9 mouse cellular contexts compared by ENCODE assay signal in the genomic region with DNA sequence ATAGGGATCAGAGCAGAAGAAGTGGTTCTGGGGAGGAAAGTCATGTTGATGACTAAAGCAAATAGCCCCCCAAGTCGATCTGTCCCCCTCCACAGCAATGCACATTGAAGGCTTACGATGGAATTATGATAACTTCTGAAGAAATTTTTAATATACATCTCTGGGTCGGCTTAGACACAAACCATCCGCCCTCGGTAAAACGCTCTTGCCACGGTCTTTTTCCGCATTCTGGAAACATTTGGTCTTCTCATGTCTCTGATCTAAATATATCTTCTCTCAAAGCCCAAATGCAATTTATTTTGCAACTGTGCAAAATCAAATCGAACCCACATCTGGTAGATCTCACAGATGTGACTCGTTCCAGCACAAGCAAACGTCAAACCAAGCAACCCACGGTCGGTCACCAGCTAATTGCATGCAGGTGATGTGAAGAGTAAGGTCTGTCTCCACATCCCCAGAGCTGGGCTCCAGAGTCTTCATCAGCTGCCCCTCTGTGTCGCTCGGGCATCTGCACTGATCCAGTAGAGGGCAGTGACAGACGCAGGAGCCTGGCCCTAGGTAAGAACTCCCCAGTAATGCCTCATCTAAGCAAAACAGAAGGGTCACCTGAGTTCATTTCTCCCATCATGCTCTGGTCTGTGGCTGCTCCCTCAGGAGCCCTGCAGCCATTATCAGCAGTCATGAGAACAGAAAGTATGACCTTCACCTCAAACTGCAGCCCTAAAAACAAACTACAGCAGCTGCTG.
A peak's percentile ranks its signal among the peaks of the same experiment; 100 is the strongest.
DNase-seq lines count a peak whose midpoint lies in the region; ATAC-seq and TF ChIP-seq lines count a peak whose summit lies in the region.
"Had no signal": no experiment of that assay in that cellular context is flagged by ENCODE, and none has a peak within 500 bp of the region (broad histone marks: within the 10 kb centered on the region; RNA-seq: fewer than 3 reads in every experiment).

No protein-coding gene starts in this region.

- peak; percentile 41 for TF ChIP-seq CTCF in Patski (IDR thresholded peaks at IDR 0.05)

- POLR2A ChIA-PET in Patski (lab: Charles Lee): interaction anchor here (0.9 kb wide), 1 partner anchor 241 kb away, joined by 4 read pairs; no protein-coding TSS in a partner anchor

- no peak overlapping the region for H3K4me2 ChIP-seq in heart, embryonic 14.5 days (ENCODE audit: low read length)
- H3K4me2 ChIP-seq in limb, embryonic 13.5 days (replicated peaks): no peak overlapping the region
- H3K4me2 ChIP-seq in forebrain, embryonic 14.5 days (ENCODE audit: low read length): no peak overlapping the region
- H3K4me2 ChIP-seq: lung, embryonic 14.5 days had no signal

- no peak overlapping the region for H3K4me3 ChIP-seq in heart, embryonic 14.5 days (ENCODE audit: control insufficient read depth in 1 of 2, insufficient read depth in 1 of 2, low read depth in 1 of 2, low read length in 2 of 2)
- H3K4me3 ChIP-seq in limb, embryonic 13.5 days: no peak overlapping the region
- H3K4me3 ChIP-seq in forebrain, embryonic 14.5 days (ENCODE audit: low read depth, low read length): no peak overlapping the region

- H3K27me3 ChIP-seq in Patski: no peaks in the 10 kb centered on the region
- H3K27me3 ChIP-seq in heart, embryonic 14.5 days (ENCODE audit: control insufficient read depth, insufficient read depth, low read length): no peaks in the 10 kb centered on the region
- no peaks in the 10 kb centered on the region for H3K27me3 ChIP-seq in limb, embryonic 13.5 days
- no peaks in the 10 kb centered on the region for H3K27me3 ChIP-seq in forebrain, embryonic 14.5 days (replicated peaks; ENCODE audit: control insufficient read depth, insufficient read depth, low read length)

- peaks cover 3 to 19% of the 10 kb centered on the region in 2 experiments for H3K4me1 ChIP-seq in heart, embryonic 14.5 days (ENCODE audit: control insufficient read depth in 2 of 2, insufficient read depth in 2 of 2, low read length in 2 of 2)
- peaks cover 12% of the 10 kb centered on the region for H3K4me1 ChIP-seq in limb, embryonic 13.5 days
- H3K4me1 ChIP-seq in forebrain, embryonic 14.5 days (ENCODE audit: control insufficient read depth, insufficient read depth, low read length): no peaks in the 10 kb centered on the region

- H3K9ac ChIP-seq in heart, embryonic 14.5 days (ENCODE audit: low read length): no peak overlapping the region
- H3K9ac ChIP-seq in limb, embryonic 13.5 days: no peak overlapping the region
- H3K9ac ChIP-seq in forebrain, embryonic 14.5 days (ENCODE audit: low read length): no peak overlapping the region
- H3K9ac ChIP-seq: lung, embryonic 14.5 days had no signal

- DNase-seq in Patski (ENCODE audit: low read depth, low spot score): no peak
- no peak for DNase-seq in right cerebral cortex, postnatal 14 days
- no peak for DNase-seq in forebrain, embryonic 14.5 days (ENCODE audit: low spot score)
- no peak for DNase-seq in retina, postnatal 1 day
- DNase-seq: adrenal gland, adult 8-10 months; lung, embryonic 14.5 days had no signal

- H3K36me3 ChIP-seq in heart, embryonic 14.5 days (ENCODE audit: control insufficient read depth, insufficient read depth, low read length): no peaks in the 10 kb centered on the region
- H3K36me3 ChIP-seq in limb, embryonic 13.5 days: no peaks in the 10 kb centered on the region
- no peaks in the 10 kb centered on the region for H3K36me3 ChIP-seq in forebrain, embryonic 14.5 days (ENCODE audit: control insufficient read depth, insufficient read depth, low read length)

- in situ Hi-C loops in Patski (cut with MboI; ENCODE audit: low pct_unique_long_range_greater_than_20kb): no loop called here

- peak overlapping the region; percentile 80 to 82 for H3K27ac ChIP-seq in heart, embryonic 14.5 days (replicated peaks in 1 of 2; ENCODE audit: control insufficient read depth in 1 of 2, insufficient read depth in 1 of 2, low read depth in 2 of 2, low read length in 2 of 2)
- 0 out of 2 replicates have a peak overlapping the region, but pooled peaks have one; percentile 1 for H3K27ac ChIP-seq in limb, embryonic 13.5 days
- H3K27ac ChIP-seq in forebrain, embryonic 14.5 days (ENCODE audit: low read depth, low read length): no peak overlapping the region

- ATAC-seq in CD4-positive, CD25-positive, alpha-beta regulatory T cell, adult 4 months: peak; percentile 26
- ATAC-seq in Patski: no peak
- no peak for ATAC-seq in heart, embryonic 14.5 days (ENCODE audit: insufficient number of reproducible peaks, insufficient read depth, low FRiP score, low read depth)
- ATAC-seq in limb, embryonic 13.5 days (ENCODE audit: low FRiP score, low read depth): no peak
- no peak for ATAC-seq in forebrain, embryonic 14.5 days

- CTCF ChIA-PET in Patski (lab: Charles Lee): interaction anchor here (1.0 to 1.6 kb wide), 5 partner anchors 65 to 256 kb away, joined by 3 to 4 read pairs (median 3); a partner anchor contains a TSS

- no peaks in the 10 kb centered on the region for H3K9me3 ChIP-seq in heart, embryonic 14.5 days (ENCODE audit: control insufficient read depth, low read length)
- no peaks in the 10 kb centered on the region for H3K9me3 ChIP-seq in limb, embryonic 13.5 days
- no peaks in the 10 kb centered on the region for H3K9me3 ChIP-seq in forebrain, embryonic 14.5 days (replicated peaks; ENCODE audit: control insufficient read depth, low read length)

- WGBS in heart, embryonic 14.5 days: 83% methylated on average over 16 of the region's 16 CpGs
- 51% methylated on average over 16 of the region's 16 CpGs for WGBS in limb, embryonic 13.5 days
- WGBS in forebrain, embryonic 14.5 days: 90% methylated on average over 16 of the region's 16 CpGs
